Mouse (Mus musculus): ENCODE data around the gene Tprn.

GRCm38 (mm10) chr2:25234050-25234449 lies 28.4 kb upstream of the Tprn start, which contains the start of gene Slc34a3:
- no peak for TF ChIP-seq CTCF (IDR thresholded peaks at IDR 0.05; ENCODE audit: extremely low read depth, insufficient read depth, low read length)
- TF ChIP-seq POLR2A (IDR thresholded peaks at IDR 0.05; ENCODE audit: extremely low read depth, insufficient read depth, low read length), result no peak
